Mouse (Mus musculus): ENCODE measurements at regions not wholly inside any gene's neighbourhood (a gene's known extent, or its start where the extent isn't known, plus 50 kb on each side); places are given as distances from the start of the nearest gene placed in this dataset.

- H3K9ac ChIP-seq (ENCODE audit: low read depth, low read length): no peak overlapping the region
- peak overlapping the region; percentile 43; the same call in 1 of the 2 replicates for H3K27ac ChIP-seq (ENCODE audit: low read length)
- H3K4me3 ChIP-seq (ENCODE audit: low read depth, low read length): no peak overlapping the region
- H3K27me3 ChIP-seq (ENCODE audit: control insufficient read depth, insufficient read depth, low read depth, low read length): no peaks in the 10 kb centered on the region
- peaks cover 13% of the 10 kb centered on the region for H3K4me1 ChIP-seq (ENCODE audit: control insufficient read depth, insufficient read depth, low read length)
- H3K36me3 ChIP-seq (ENCODE audit: control insufficient read depth, insufficient read depth, low read length): no peaks in the 10 kb centered on the region
- no peaks in the 10 kb centered on the region for H3K9me3 ChIP-seq (replicated peaks; ENCODE audit: control insufficient read depth, low read length, poor library complexity, severe bottlenecking)
- ATAC-seq: 0 out of 2 replicates have a peak, but pooled peaks have one; percentile 25
- no peak overlapping the region for H3K4me2 ChIP-seq (ENCODE audit: low read length)
- 10% methylated on average over 7 of the region's 7 CpGs for WGBS
These were observed 281.9 kb upstream of the Kirrel3 start for GRCm38 (mm10) chr9:34203624-34204365.

DNA sequence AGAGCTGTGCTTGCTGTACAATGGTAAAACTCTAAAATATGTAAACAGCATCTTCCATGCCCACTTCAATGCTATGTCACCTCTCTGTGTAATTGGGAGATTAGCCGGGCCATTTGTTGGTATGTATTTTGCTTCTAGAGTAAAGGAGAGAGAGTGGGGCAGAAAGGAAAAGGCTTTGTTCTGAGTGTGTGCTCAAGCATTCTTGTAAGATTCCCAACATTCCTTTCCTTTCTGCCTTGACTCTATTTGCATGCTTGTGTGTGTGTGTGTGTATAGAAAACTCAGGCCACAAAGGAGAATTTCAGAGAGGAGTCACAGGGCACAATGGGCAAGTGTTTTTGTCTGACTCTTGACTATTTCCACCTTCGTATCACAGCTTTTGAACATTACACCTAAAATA, 281.2 kb upstream of the Kirrel3 start:
- no peak overlapping the region for H3K9ac ChIP-seq (ENCODE audit: low read depth, low read length)
- peaks cover 13% of the 10 kb centered on the region for H3K4me1 ChIP-seq (ENCODE audit: control insufficient read depth, insufficient read depth, low read length)
- H3K4me3 ChIP-seq (ENCODE audit: low read depth, low read length): no peak overlapping the region
- no peak for ATAC-seq
- no peaks in the 10 kb centered on the region for H3K9me3 ChIP-seq (replicated peaks; ENCODE audit: control insufficient read depth, low read length, poor library complexity, severe bottlenecking)
- WGBS: 21% methylated on average over 2 of the region's 2 CpGs
- H3K36me3 ChIP-seq (ENCODE audit: control insufficient read depth, insufficient read depth, low read length): no peaks in the 10 kb centered on the region
- no peak overlapping the region for H3K4me2 ChIP-seq (ENCODE audit: low read length)
- no peaks in the 10 kb centered on the region for H3K27me3 ChIP-seq (ENCODE audit: control insufficient read depth, insufficient read depth, low read depth, low read length)
- H3K27ac ChIP-seq (ENCODE audit: low read length): no peak overlapping the region

GRCm38 (mm10) chr9:34231561-34231960, 254.1 kb upstream of the Kirrel3 start:
- Histone ChIP-seq H3K36me3 (ENCODE audit: control insufficient read depth, insufficient read depth, low read length) (no peaks in the 10 kb centered on the region), H3K4me1 (ENCODE audit: control insufficient read depth, insufficient read depth, low read length) (no peaks in the 10 kb centered on the region), H3K9me3 (replicated peaks; ENCODE audit: control insufficient read depth, low read length, poor library complexity, severe bottlenecking) (no peaks in the 10 kb centered on the region), H3K27me3 (ENCODE audit: control insufficient read depth, insufficient read depth, low read depth, low read length) (no peaks in the 10 kb centered on the region), H3K4me2 (ENCODE audit: low read length) (no peak overlapping the region), H3K4me3 (ENCODE audit: low read depth, low read length) (no peak overlapping the region), H3K27ac (ENCODE audit: low read length) (no peak overlapping the region), H3K9ac (ENCODE audit: low read depth, low read length) (no peak overlapping the region)
- WGBS: 53% methylated on average over 2 of the region's 2 CpGs
- no peak for ATAC-seq

DNA sequence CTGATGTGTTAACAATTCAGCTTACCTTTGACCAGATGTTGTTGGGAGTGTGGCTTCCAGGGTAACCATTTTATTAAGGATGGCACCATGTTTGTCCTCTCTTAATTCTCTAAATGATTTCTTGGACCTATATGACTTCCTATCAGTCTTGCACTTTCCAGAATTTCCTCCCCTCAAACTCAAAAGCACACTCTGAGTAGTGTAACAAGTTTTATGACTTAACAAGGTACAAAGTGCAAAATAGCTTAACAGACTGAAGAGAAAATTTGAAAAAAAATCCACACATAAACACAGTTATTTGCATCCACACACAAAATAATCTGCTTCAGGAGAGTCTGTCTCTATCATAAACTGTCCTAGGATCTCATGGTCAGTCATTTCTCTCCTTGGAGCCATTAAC, 251.0 kb upstream of the Kirrel3 start:
- Histone ChIP-seq H3K4me1 (ENCODE audit: control insufficient read depth, insufficient read depth, low read length) (no peaks in the 10 kb centered on the region), H3K27ac (ENCODE audit: low read length) (no peak overlapping the region), H3K9me3 (replicated peaks; ENCODE audit: control insufficient read depth, low read length, poor library complexity, severe bottlenecking) (no peaks in the 10 kb centered on the region), H3K9ac (ENCODE audit: low read depth, low read length) (no peak overlapping the region), H3K27me3 (ENCODE audit: control insufficient read depth, insufficient read depth, low read depth, low read length) (no peaks in the 10 kb centered on the region), H3K4me3 (ENCODE audit: low read depth, low read length) (no peak overlapping the region), H3K4me2 (ENCODE audit: low read length) (no peak overlapping the region), H3K36me3 (ENCODE audit: control insufficient read depth, insufficient read depth, low read length) (no peaks in the 10 kb centered on the region)
- ATAC-seq: no peak

GRCm38 (mm10) chr9:34239531-34239930, 246.2 kb upstream of the Kirrel3 start:
- no peak for ATAC-seq
- no peak overlapping the region for H3K4me3 ChIP-seq (ENCODE audit: low read depth, low read length)
- H3K9me3 ChIP-seq (replicated peaks; ENCODE audit: control insufficient read depth, low read length, poor library complexity, severe bottlenecking): no peaks in the 10 kb centered on the region
- no peak overlapping the region for H3K27ac ChIP-seq (ENCODE audit: low read length)
- H3K27me3 ChIP-seq (ENCODE audit: control insufficient read depth, insufficient read depth, low read depth, low read length): no peaks in the 10 kb centered on the region
- WGBS: 91% methylated on average over 2 of the region's 2 CpGs
- H3K36me3 ChIP-seq (ENCODE audit: control insufficient read depth, insufficient read depth, low read length): no peaks in the 10 kb centered on the region
- H3K9ac ChIP-seq (ENCODE audit: low read depth, low read length): no peak overlapping the region
- no peak overlapping the region for H3K4me2 ChIP-seq (ENCODE audit: low read length)
- H3K4me1 ChIP-seq (ENCODE audit: control insufficient read depth, insufficient read depth, low read length): no peaks in the 10 kb centered on the region

DNA sequence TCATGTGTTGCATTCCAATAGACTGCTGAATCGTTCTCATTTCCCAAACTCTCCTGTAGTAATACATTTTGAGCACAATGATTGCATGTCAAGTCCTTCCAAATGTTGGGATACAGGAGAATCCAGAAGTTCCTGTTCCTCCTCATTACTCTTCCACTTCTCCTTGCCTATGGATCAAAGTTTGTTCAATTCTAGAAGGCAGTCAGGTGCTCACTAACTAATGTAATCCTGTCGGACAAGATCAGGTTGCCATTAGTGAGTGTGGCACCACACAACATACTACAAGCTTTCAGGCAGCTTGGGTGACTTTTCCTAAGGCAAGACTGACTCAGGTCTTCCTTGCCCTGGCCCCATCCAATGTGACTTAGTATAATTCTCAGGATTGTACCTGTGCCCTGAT, 242.0 kb upstream of the Kirrel3 start:
- no peak overlapping the region for H3K27ac ChIP-seq (ENCODE audit: low read length)
- H3K4me2 ChIP-seq (ENCODE audit: low read length): no peak overlapping the region
- H3K9me3 ChIP-seq (replicated peaks; ENCODE audit: control insufficient read depth, low read length, poor library complexity, severe bottlenecking): no peaks in the 10 kb centered on the region
- H3K36me3 ChIP-seq (ENCODE audit: control insufficient read depth, insufficient read depth, low read length): no peaks in the 10 kb centered on the region
- no peak overlapping the region for H3K4me3 ChIP-seq (ENCODE audit: low read depth, low read length)
- no peaks in the 10 kb centered on the region for H3K4me1 ChIP-seq (ENCODE audit: control insufficient read depth, insufficient read depth, low read length)
- no peaks in the 10 kb centered on the region for H3K27me3 ChIP-seq (ENCODE audit: control insufficient read depth, insufficient read depth, low read depth, low read length)
- WGBS: 84% methylated on average over 2 of the region's 2 CpGs
- ATAC-seq: no peak
- H3K9ac ChIP-seq (ENCODE audit: low read depth, low read length): no peak overlapping the region

GRCm38 (mm10) chr9:34244576-34244975, 241.1 kb upstream of the Kirrel3 start:
- no peak overlapping the region for H3K27ac ChIP-seq (ENCODE audit: low read length)
- no peak for ATAC-seq
- H3K4me1 ChIP-seq (ENCODE audit: control insufficient read depth, insufficient read depth, low read length): no peaks in the 10 kb centered on the region
- H3K9me3 ChIP-seq (replicated peaks; ENCODE audit: control insufficient read depth, low read length, poor library complexity, severe bottlenecking): no peaks in the 10 kb centered on the region
- H3K4me2 ChIP-seq (ENCODE audit: low read length): no peak overlapping the region
- 81% methylated on average over 5 of the region's 5 CpGs for WGBS
- no peak overlapping the region for H3K4me3 ChIP-seq (ENCODE audit: low read depth, low read length)
- no peaks in the 10 kb centered on the region for H3K27me3 ChIP-seq (ENCODE audit: control insufficient read depth, insufficient read depth, low read depth, low read length)
- no peak overlapping the region for H3K9ac ChIP-seq (ENCODE audit: low read depth, low read length)
- no peaks in the 10 kb centered on the region for H3K36me3 ChIP-seq (ENCODE audit: control insufficient read depth, insufficient read depth, low read length)

DNA sequence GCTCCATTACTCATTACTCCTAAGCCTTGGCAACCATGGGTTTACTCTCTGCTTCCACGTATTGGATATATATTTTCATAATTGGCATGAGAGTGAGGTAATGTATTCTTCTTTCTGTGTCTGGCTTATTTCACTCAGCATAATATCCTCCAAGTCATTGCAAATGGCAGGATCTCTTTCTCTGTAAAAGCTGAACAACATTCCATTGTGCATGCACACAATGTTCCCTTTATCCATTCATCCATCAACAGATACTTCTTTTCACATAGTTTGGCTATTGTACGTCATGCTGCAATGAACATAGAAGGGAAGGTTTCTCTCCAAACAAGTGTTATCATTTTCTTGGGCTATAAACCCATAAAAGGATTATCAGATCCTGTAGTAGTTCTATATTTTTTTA, 232.9 kb upstream of the Kirrel3 start:
- H3K27me3 ChIP-seq (ENCODE audit: control insufficient read depth, insufficient read depth, low read depth, low read length): no peaks in the 10 kb centered on the region
- no peaks in the 10 kb centered on the region for H3K36me3 ChIP-seq (ENCODE audit: control insufficient read depth, insufficient read depth, low read length)
- H3K9me3 ChIP-seq (replicated peaks; ENCODE audit: control insufficient read depth, low read length, poor library complexity, severe bottlenecking): no peaks in the 10 kb centered on the region
- no peak overlapping the region for H3K4me3 ChIP-seq (ENCODE audit: low read depth, low read length)
- ATAC-seq: no peak
- 54% methylated on average over 2 of the region's 2 CpGs for WGBS
- H3K4me2 ChIP-seq (ENCODE audit: low read length): no peak overlapping the region
- H3K27ac ChIP-seq (ENCODE audit: low read length): no peak overlapping the region
- no peak overlapping the region for H3K9ac ChIP-seq (ENCODE audit: low read depth, low read length)
- no peaks in the 10 kb centered on the region for H3K4me1 ChIP-seq (ENCODE audit: control insufficient read depth, insufficient read depth, low read length)

- Histone ChIP-seq H3K4me2 (ENCODE audit: low read length) (no peak overlapping the region), H3K9ac (ENCODE audit: low read depth, low read length) (no peak overlapping the region), H3K36me3 (ENCODE audit: control insufficient read depth, insufficient read depth, low read length) (no peaks in the 10 kb centered on the region), H3K27ac (ENCODE audit: low read length) (no peak overlapping the region), H3K9me3 (replicated peaks; ENCODE audit: control insufficient read depth, low read length, poor library complexity, severe bottlenecking) (no peaks in the 10 kb centered on the region), H3K4me1 (ENCODE audit: control insufficient read depth, insufficient read depth, low read length) (no peaks in the 10 kb centered on the region), H3K4me3 (ENCODE audit: low read depth, low read length) (no peak overlapping the region), H3K27me3 (ENCODE audit: control insufficient read depth, insufficient read depth, low read depth, low read length) (no peaks in the 10 kb centered on the region)
- ATAC-seq: no peak
- WGBS: 61% methylated on average over 2 of the region's 2 CpGs
These were observed 227.2 kb upstream of the Kirrel3 start for GRCm38 (mm10) chr9:34258492-34258891.

Data from midbrain, embryonic 16.5 days (tissue).